Mouse (Mus musculus): ENCODE results near the gene Prdx5.

Gene Prdx5

GRCm38 (mm10) chr19:6874257-6874656, 35.6 kb downstream of the Prdx5 start:
- no peak for DNase-seq

GRCm38 (mm10) chr19:6872701-6873100, 37.2 kb downstream of the Prdx5 start:
- no peak for DNase-seq

GRCm38 (mm10) chr19:6871574-6872271, 38.2 kb downstream of the Prdx5 start:
- peak; percentile 74 for DNase-seq

- DNase-seq: peak; percentile 69
Measured at GRCm38 (mm10) chr19:6869355-6869754, 40.6 kb downstream of the Prdx5 start.

GRCm38 (mm10) chr19:6861451-6861850, 48.5 kb downstream of the Prdx5 start:
- DNase-seq: no peak

- DNase-seq: no peak
Measured at GRCm38 (mm10) chr19:6860706-6861105, 49.2 kb downstream of the Prdx5 start.

- DNase-seq: no peak
Measured at GRCm38 (mm10) chr19:6859971-6860370, 49.9 kb downstream of the Prdx5 start.

- DNase-seq: no peak
Measured at GRCm38 (mm10) chr19:6859032-6859651, 50.8 kb downstream of the Prdx5 start.

- peak; percentile 88 for DNase-seq
Measured at GRCm38 (mm10) chr19:6858031-6858430, 51.9 kb downstream of the Prdx5 start, which contains the start of gene Ccdc88b. Gene Ccdc88b, minus strand, starts transcription at chr19:6858211.

- no peak for DNase-seq
Measured at GRCm38 (mm10) chr19:6857391-6858005, 52.4 kb downstream of the Prdx5 start.

- DNase-seq: no peak
Measured at GRCm38 (mm10) chr19:6857003-6857360, 52.9 kb downstream of the Prdx5 start.
